Mouse (Mus musculus) olfactory bulb, adult 2 months (tissue): ENCODE results near the gene Wars. TPM values are rescaled to one million over a fixed set of nuclear protein-coding genes. Genes with fewer than 3 reads are reported as not detected.

Experiments
- H3K27ac ChIP-seq: fragments of 200-500 bp; 2 replicates; pipeline ENCODE4 v1.5.1; 2012; ENCODE audit warnings: low read depth, low read length; ENCODE audit not compliant: insufficient read depth
- H3K4me1 ChIP-seq: fragments of 200-500 bp; 2 replicates; pipeline ENCODE4 v1.6.1; 2012; ENCODE audit warnings: low read length; ENCODE audit not compliant: control insufficient read depth, insufficient read depth
- H3K4me3 ChIP-seq: fragments of 200-500 bp; 2 replicates; pipeline ENCODE4 v1.5.1; 2012; ENCODE audit warnings: mild to moderate bottlenecking, low read depth, low read length, moderate library complexity; ENCODE audit not compliant: insufficient read depth
- CTCF ChIP-seq: fragments of 200-500 bp; IDR thresholded peaks from 2 replicates; pipeline ENCODE4 v1.5.1; 2012; ENCODE audit warnings: low read depth, mild to moderate bottlenecking, low read length, moderate library complexity; ENCODE audit not compliant: insufficient read depth
- POLR2A ChIP-seq: fragments of 200-500 bp; IDR thresholded peaks from 2 replicates; pipeline ENCODE4 v1.6.1; 2012; ENCODE audit warnings: mild to moderate bottlenecking, low read depth, low read length, moderate library complexity; ENCODE audit not compliant: insufficient read depth
- WGBS: fragments of 180-500 bp; shearing (Covaris S2); methylation state at CpG from one replicate; pipeline ENCODE4 v1.1.7; 2018; 5-methylcytosine and 5-hydroxymethylcytosine counted together
- polyA plus RNA-seq: library from polyadenylated mRNA; stranded (reverse); fragments of >200 nt; gene quantifications from 2 replicates; pipeline ENCODE4 v1.2.4, GENCODE M21; 2012; ENCODE audit warnings: low replicate concordance; ENCODE audit not compliant: missing spikeins, insufficient read depth, insufficient read length

The Wars gene
- polyA plus RNA-seq, 1 experiment = not detected

GRCm38 (mm10) chr12:108811133-108811532 is 82.8 kb downstream of the Wars start:
- H3K4me1 ChIP-seq = peaks cover 13% of the 10 kb centered on the region
- 12% methylated on average over 2 of the region's 2 CpGs for WGBS
- TF ChIP-seq CTCF (no peak), POLR2A (no peak)
- no peak overlapping the region for H3K4me3 ChIP-seq
- no peak overlapping the region for H3K27ac ChIP-seq

- no peak overlapping the region for H3K27ac ChIP-seq
- 86% methylated on average over 7 of the region's 7 CpGs for WGBS
- no peak overlapping the region for H3K4me3 ChIP-seq
- peaks cover 13% of the 10 kb centered on the region for H3K4me1 ChIP-seq
- TF ChIP-seq POLR2A (no peak), CTCF (no peak)
Measured at GRCm38 (mm10) chr12:108810309-108810708, 83.7 kb downstream of the Wars start.

Other genes with a start within 250 kb of the Wars start
- not detected in 2 replicates for gene Degs2, start 191.9 kb downstream of the Wars start, polyA plus RNA-seq
- 177 TPM in 1 of 2 replicates, not detected in the other for gene Yy1, start 101.2 kb downstream of the Wars start, polyA plus RNA-seq
- not detected in 2 replicates for gene Slc25a29, start 58.3 kb downstream of the Wars start, polyA plus RNA-seq
- not detected in 2 replicates for gene Slc25a47, start 58.1 kb downstream of the Wars start, polyA plus RNA-seq
- gene Wdr25, start 543 bp downstream of the Wars start, polyA plus RNA-seq = not detected in 2 replicates
- not detected in 2 replicates for gene Begain, start 174.0 kb upstream of the Wars start, polyA plus RNA-seq